In genomic region chr7:34799950-34800511, GRCm38 (mm10) we compare ENCODE assay signal across 11 mouse cellular contexts. TPM values are rescaled to one million over a fixed set of nuclear protein-coding genes. Genes with fewer than 3 reads are reported as not detected.
DNase-seq lines count a peak whose midpoint lies in the region; ATAC-seq and TF ChIP-seq lines count a peak whose summit lies in the region.
"Had no signal": no experiment of that assay in that cellular context is flagged by ENCODE, and none has a peak within 500 bp of the region (broad histone marks: within the 10 kb centered on the region; RNA-seq: fewer than 3 reads in every experiment).

No protein-coding gene starts in this region.

- no peak for TF ChIP-seq CTCF in lung, embryonic 14.5 days (IDR thresholded peaks at IDR 0.05; ENCODE audit: low read depth)

- no peaks in the 10 kb centered on the region for H3K27me3 ChIP-seq in lung, embryonic 14.5 days (ENCODE audit: insufficient read depth, low read length)
- no peaks in the 10 kb centered on the region; the same call in 1 of the 2 replicates for H3K27me3 ChIP-seq in hindbrain, embryonic 12.5 days
- H3K27me3 ChIP-seq in neural tube, embryonic 14.5 days (ENCODE audit: control insufficient read depth, insufficient read depth, low read length): no peaks in the 10 kb centered on the region

- no peak overlapping the region for H3K4me3 ChIP-seq in lung, embryonic 14.5 days (ENCODE audit: low read depth, low read length)
- no peak overlapping the region for H3K4me3 ChIP-seq in hindbrain, embryonic 12.5 days
- H3K4me3 ChIP-seq in neural tube, embryonic 14.5 days (ENCODE audit: low read depth, low read length): no peak overlapping the region
- H3K4me3 ChIP-seq: liver, embryonic 12.5 days had no signal

- no peaks in the 10 kb centered on the region for H3K9me3 ChIP-seq in lung, embryonic 14.5 days (ENCODE audit: low read depth, low read length)
- no peaks in the 10 kb centered on the region for H3K9me3 ChIP-seq in hindbrain, embryonic 12.5 days (replicated peaks)
- H3K9me3 ChIP-seq in neural tube, embryonic 14.5 days (ENCODE audit: control insufficient read depth, low read length): no peaks in the 10 kb centered on the region
- H3K9me3 ChIP-seq: liver, embryonic 12.5 days had no signal

- no peak overlapping the region for H3K4me2 ChIP-seq in lung, embryonic 14.5 days
- peak overlapping the region; percentile 25 for H3K4me2 ChIP-seq in hindbrain, embryonic 12.5 days (replicated peaks)
- no peak overlapping the region for H3K4me2 ChIP-seq in neural tube, embryonic 14.5 days (ENCODE audit: low read depth, low read length)
- H3K4me2 ChIP-seq: liver, embryonic 12.5 days had no signal

- peaks cover 15% of the 10 kb centered on the region for H3K4me1 ChIP-seq in lung, embryonic 14.5 days (ENCODE audit: insufficient read depth)
- peaks cover 44% of the 10 kb centered on the region for H3K4me1 ChIP-seq in hindbrain, embryonic 12.5 days
- H3K4me1 ChIP-seq in neural tube, embryonic 14.5 days (ENCODE audit: control insufficient read depth, insufficient read depth, low read length): peaks cover 21% of the 10 kb centered on the region

- DNase-seq in lung, embryonic 14.5 days: peak; percentile 80
- DNase-seq in lung, postnatal 14 days: no peak
- DNase-seq in embryo, embryonic 10.5 days (ENCODE audit: low spot score): peak; percentile 73
- no peak for DNase-seq in heart, adult 11 months
- no peak for DNase-seq in gastrocnemius, postnatal 25 days
- DNase-seq: adrenal gland, postnatal 10 days; cerebellum, adult 11-12 months; layer of hippocampus, adult 9-11 months had no signal

- WGBS in lung, embryonic 14.5 days: 35% methylated on average over 13 of the region's 13 CpGs
- WGBS in hindbrain, embryonic 12.5 days: 40% methylated on average over 13 of the region's 13 CpGs
- WGBS in neural tube, embryonic 14.5 days: 8% methylated on average over 13 of the region's 13 CpGs

- no peaks in the 10 kb centered on the region for H3K36me3 ChIP-seq in lung, embryonic 14.5 days (ENCODE audit: insufficient read depth)
- no peaks in the 10 kb centered on the region for H3K36me3 ChIP-seq in hindbrain, embryonic 12.5 days
- no peaks in the 10 kb centered on the region for H3K36me3 ChIP-seq in neural tube, embryonic 14.5 days (ENCODE audit: control insufficient read depth, insufficient read depth, low read length)
- H3K36me3 ChIP-seq: liver, embryonic 12.5 days had no signal

- peak; percentile 79 for ATAC-seq in lung, embryonic 14.5 days (ENCODE audit: insufficient read depth)
- ATAC-seq in hindbrain, embryonic 12.5 days (ENCODE audit: low FRiP score): peak; percentile 47; the same call in 1 of the 2 replicates
- ATAC-seq in neural tube, embryonic 14.5 days (ENCODE audit: low read depth): peak; percentile 52; the same call in 1 of the 2 replicates
- ATAC-seq: liver, embryonic 12.5 days had no signal

- H3K9ac ChIP-seq in lung, embryonic 14.5 days: no peak overlapping the region
- no peak overlapping the region for H3K9ac ChIP-seq in hindbrain, embryonic 12.5 days
- H3K9ac ChIP-seq in neural tube, embryonic 14.5 days (replicated peaks; ENCODE audit: low read depth, low read length): no peak overlapping the region
- H3K9ac ChIP-seq: liver, embryonic 12.5 days had no signal

- H3K27ac ChIP-seq in lung, embryonic 14.5 days (ENCODE audit: low read depth): no peak overlapping the region
- H3K27ac ChIP-seq in hindbrain, embryonic 12.5 days: peak overlapping the region; percentile 80
- peak overlapping the region; percentile 6; the same call in 1 of the 2 replicates for H3K27ac ChIP-seq in neural tube, embryonic 14.5 days (ENCODE audit: low read depth, low read length)
- H3K27ac ChIP-seq: liver, embryonic 12.5 days had no signal

RNA-seq across cellular contexts. Expression of gene Chst8, which starts 12.5 kb away (rescaled TPM):
- 2.8 and 3.6 TPM in 2 replicates for polyA plus RNA-seq in lung, embryonic 14.5 days (2014; fragmentation: Nextera tagmentation; extraction: Ambion mirVana)
- polyA plus RNA-seq in hindbrain, embryonic 12.5 days (2016; fragmentation: Nextera tagmentation; extraction: Ambion mirVana): 22.4 and 24.7 TPM in 2 replicates
- polyA plus RNA-seq in neural tube, embryonic 14.5 days (2014; fragmentation: Nextera tagmentation; extraction: Ambion mirVana): 9.7 and 16.9 TPM in 2 replicates
- under 1 TPM; 0.13 to 0.43 TPM for total RNA-seq in gastrocnemius, postnatal 25 days (2021)

Comparison
In these comparisons a context has a peak if more than half of its experiments do, and no peak if none do; other contexts are left out.
1. DNase-seq: peak in lung, embryonic 14.5 days (single experiment) and embryo, embryonic 10.5 days (single experiment); none in lung, postnatal 14 days (single experiment), heart, adult 11 months (single experiment) and gastrocnemius, postnatal 25 days (single experiment).
2. Peak in every context shown above with its lines, with median percentiles within 50 percentile points of each other: ATAC-seq.